8 mouse cellular contexts compared by ENCODE assay signal in the genomic region with DNA sequence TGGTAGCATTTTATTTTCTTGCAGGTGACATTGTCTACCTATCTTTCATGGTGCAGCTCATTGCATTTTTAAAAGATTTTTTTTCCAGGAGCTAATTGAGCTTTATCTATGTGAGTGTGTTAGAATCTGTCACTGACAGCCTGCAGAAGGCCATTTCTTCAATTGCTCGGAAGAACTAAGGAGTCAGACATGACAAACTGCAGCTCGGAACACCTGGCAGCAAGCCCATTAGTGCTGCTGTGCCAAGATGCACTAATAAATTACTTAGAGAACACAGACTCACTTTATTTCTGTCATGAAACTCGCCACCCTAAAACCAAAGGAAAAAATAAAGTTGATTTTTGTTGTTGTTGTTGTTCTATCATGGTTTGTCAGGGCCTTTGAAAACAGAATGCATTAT.
A peak's percentile ranks its signal among the peaks of the same experiment; 100 is the strongest.
DNase-seq lines count a peak whose midpoint lies in the region; ATAC-seq and TF ChIP-seq lines count a peak whose summit lies in the region.

No protein-coding gene starts in this region.

- TF ChIP-seq EP300 in heart, postnatal 0 days (IDR thresholded peaks at IDR 0.05; ENCODE audit: low read depth) = no peak

- 49% methylated on average over 3 of the region's 3 CpGs for WGBS in forebrain, embryonic 13.5 days
- 90% methylated on average over 3 of the region's 3 CpGs for WGBS in forebrain, embryonic 10.5 days
- WGBS in midbrain, embryonic 11.5 days = 82% methylated on average over 3 of the region's 3 CpGs
- 55% methylated on average over 3 of the region's 3 CpGs for WGBS in midbrain, embryonic 15.5 days
- WGBS in heart, postnatal 0 days = 6% methylated on average over 3 of the region's 3 CpGs

- H3K4me1 ChIP-seq in forebrain, embryonic 13.5 days = peaks cover 5% of the 10 kb centered on the region; the same call in 1 of the 2 replicates
- 0 out of 2 replicates have a peak, but pooled peaks cover 3% of the 10 kb centered on the region for H3K4me1 ChIP-seq in forebrain, embryonic 10.5 days
- no peaks in the 10 kb centered on the region for H3K4me1 ChIP-seq in midbrain, embryonic 11.5 days (ENCODE audit: control insufficient read depth, insufficient read depth, low read length)
- no peaks in the 10 kb centered on the region for H3K4me1 ChIP-seq in midbrain, embryonic 15.5 days
- H3K4me1 ChIP-seq in heart, postnatal 0 days (ENCODE audit: control insufficient read depth, insufficient read depth) = no peaks in the 10 kb centered on the region

- no peak overlapping the region for H3K9ac ChIP-seq in forebrain, embryonic 13.5 days
- H3K9ac ChIP-seq in midbrain, embryonic 11.5 days (ENCODE audit: low read length) = no peak overlapping the region
- no peak overlapping the region for H3K9ac ChIP-seq in midbrain, embryonic 15.5 days
- H3K9ac ChIP-seq in heart, postnatal 0 days (replicated peaks; ENCODE audit: low read depth, low read length) = no peak overlapping the region

- no peak for TF ChIP-seq CTCF in heart, postnatal 0 days (IDR thresholded peaks at IDR 0.05; ENCODE audit: low read depth)

- ATAC-seq in forebrain, embryonic 13.5 days = peak; percentile 66; the same call in 1 of the 2 replicates
- ATAC-seq in midbrain, embryonic 11.5 days (ENCODE audit: low FRiP score) = no peak
- ATAC-seq in midbrain, embryonic 15.5 days (replicated peaks) = no peak
- no peak for ATAC-seq in heart, postnatal 0 days (ENCODE audit: insufficient read depth, low read depth)

- H3K36me3 ChIP-seq in forebrain, embryonic 13.5 days (ENCODE audit: poor library complexity, severe bottlenecking) = no peaks in the 10 kb centered on the region
- H3K36me3 ChIP-seq in forebrain, embryonic 10.5 days (replicated peaks) = no peaks in the 10 kb centered on the region
- no peaks in the 10 kb centered on the region for H3K36me3 ChIP-seq in midbrain, embryonic 11.5 days (ENCODE audit: control insufficient read depth, insufficient read depth, low read length)
- H3K36me3 ChIP-seq in midbrain, embryonic 15.5 days (replicated peaks) = no peaks in the 10 kb centered on the region
- H3K36me3 ChIP-seq in heart, postnatal 0 days (replicated peaks; ENCODE audit: control insufficient read depth, insufficient read depth, low read length) = no peaks in the 10 kb centered on the region

- H3K9me3 ChIP-seq in forebrain, embryonic 13.5 days (replicated peaks) = no peaks in the 10 kb centered on the region
- no peaks in the 10 kb centered on the region for H3K9me3 ChIP-seq in forebrain, embryonic 10.5 days
- H3K9me3 ChIP-seq in midbrain, embryonic 11.5 days (ENCODE audit: control insufficient read depth, low read length) = no peaks in the 10 kb centered on the region
- H3K9me3 ChIP-seq in midbrain, embryonic 15.5 days = no peaks in the 10 kb centered on the region
- H3K9me3 ChIP-seq in heart, postnatal 0 days (replicated peaks; ENCODE audit: control insufficient read depth, low read length) = no peaks in the 10 kb centered on the region

- no peak overlapping the region for H3K27ac ChIP-seq in forebrain, embryonic 13.5 days
- no peak overlapping the region for H3K27ac ChIP-seq in forebrain, embryonic 10.5 days
- no peak overlapping the region for H3K27ac ChIP-seq in midbrain, embryonic 11.5 days (ENCODE audit: low read depth, low read length)
- H3K27ac ChIP-seq in midbrain, embryonic 15.5 days = no peak overlapping the region
- no peak overlapping the region for H3K27ac ChIP-seq in heart, postnatal 0 days (ENCODE audit: low read depth)

- DNase-seq in forebrain, embryonic 10.5 days (ENCODE audit: extremely low spot score, low spot score) = no peak
- DNase-seq in midbrain, embryonic 11.5 days (ENCODE audit: low spot score, missing footprints) = peak; percentile 54
- DNase-seq in heart, postnatal 0 days (ENCODE audit: low spot score) = peak; percentile 27
- DNase-seq in lung, postnatal 14 days = peak; percentile 57
- no peak for DNase-seq in embryo, embryonic 9.5 days (ENCODE audit: extremely low spot score)
- no peak for DNase-seq in thymus, postnatal 10 days (ENCODE audit: low spot score in 2 of 2)

- no peak overlapping the region for H3K4me3 ChIP-seq in forebrain, embryonic 13.5 days
- no peak overlapping the region for H3K4me3 ChIP-seq in forebrain, embryonic 10.5 days
- no peak overlapping the region for H3K4me3 ChIP-seq in midbrain, embryonic 11.5 days (ENCODE audit: low read depth, low read length)
- H3K4me3 ChIP-seq in midbrain, embryonic 15.5 days = no peak overlapping the region
- H3K4me3 ChIP-seq in heart, postnatal 0 days (ENCODE audit: low read depth, low read length) = no peak overlapping the region

- H3K27me3 ChIP-seq in forebrain, embryonic 13.5 days = no peaks in the 10 kb centered on the region
- no peaks in the 10 kb centered on the region for H3K27me3 ChIP-seq in forebrain, embryonic 10.5 days (ENCODE audit: poor library complexity, severe bottlenecking)
- H3K27me3 ChIP-seq in midbrain, embryonic 11.5 days (ENCODE audit: control insufficient read depth, insufficient read depth, low read length) = no peaks in the 10 kb centered on the region
- H3K27me3 ChIP-seq in midbrain, embryonic 15.5 days (replicated peaks) = no peaks in the 10 kb centered on the region
- no peaks in the 10 kb centered on the region for H3K27me3 ChIP-seq in heart, postnatal 0 days (ENCODE audit: control insufficient read depth, insufficient read depth, low read length)

- H3K4me2 ChIP-seq in forebrain, embryonic 13.5 days = no peak overlapping the region
- no peak overlapping the region for H3K4me2 ChIP-seq in midbrain, embryonic 11.5 days
- H3K4me2 ChIP-seq in midbrain, embryonic 15.5 days = no peak overlapping the region
- no peak overlapping the region for H3K4me2 ChIP-seq in heart, postnatal 0 days (ENCODE audit: low read depth, low read length)

Comparison
In these comparisons a context has a peak if more than half of its experiments do, and no peak if none do; other contexts are left out.
1. DNase-seq: peak in midbrain, embryonic 11.5 days (single experiment), heart, postnatal 0 days (single experiment) and lung, postnatal 14 days (single experiment); none in forebrain, embryonic 10.5 days (single experiment), embryo, embryonic 9.5 days (single experiment) and thymus, postnatal 10 days (0 of 2).